15 mouse cellular contexts compared by ENCODE assay signal in the genomic region with DNA sequence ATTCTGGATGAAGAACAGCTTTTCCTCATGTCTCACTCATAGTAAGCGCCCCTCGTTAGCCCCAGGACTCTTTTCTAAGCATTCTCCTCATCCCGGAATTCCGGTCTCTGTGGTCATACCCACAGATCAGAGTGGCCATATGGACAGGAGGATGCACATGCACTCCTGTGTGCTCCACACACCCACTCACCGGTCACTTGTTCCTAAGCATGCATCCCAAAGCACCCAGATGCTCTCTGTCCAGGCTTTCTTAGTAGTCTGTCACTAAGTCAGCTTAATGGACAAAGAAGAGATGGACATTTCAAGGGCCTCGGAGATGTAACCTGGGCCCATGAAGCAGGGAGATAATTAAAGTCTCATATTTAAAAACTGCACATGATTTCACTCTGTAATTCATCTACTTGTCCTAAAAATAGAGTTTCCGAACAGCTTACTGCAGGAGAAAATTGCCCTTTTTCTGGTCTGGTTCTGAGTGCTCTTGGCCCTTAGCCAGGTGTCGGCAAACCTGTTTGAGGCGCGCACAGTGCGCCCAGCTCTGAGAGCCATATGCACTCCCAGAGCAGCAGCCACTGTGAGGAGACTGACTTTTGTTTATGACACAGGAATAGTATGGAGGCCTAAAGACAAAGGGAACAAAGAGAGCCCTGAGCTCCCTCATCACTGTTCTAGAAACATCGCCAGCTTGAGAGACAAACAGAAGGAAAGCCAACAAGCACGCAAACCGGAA. TPM values are rescaled to one million over a fixed set of nuclear protein-coding genes. Genes with fewer than 3 reads are reported as not detected.
DNase-seq lines count a peak whose midpoint lies in the region; ATAC-seq and TF ChIP-seq lines count a peak whose summit lies in the region.
"Had no signal": no experiment of that assay in that cellular context is flagged by ENCODE, and none has a peak within 500 bp of the region (broad histone marks: within the 10 kb centered on the region; RNA-seq: fewer than 3 reads in every experiment).

No protein-coding gene starts in this region.

- WGBS in forebrain, embryonic 16.5 days, result 67% methylated on average over 14 of the region's 14 CpGs
- WGBS in forebrain, embryonic 11.5 days, result 89% methylated on average over 14 of the region's 14 CpGs
- WGBS in lung, embryonic 14.5 days, result 64% methylated on average over 14 of the region's 14 CpGs
- 70% methylated on average over 14 of the region's 14 CpGs for WGBS in hindbrain, embryonic 15.5 days

- no peak overlapping the region for H3K27ac ChIP-seq in forebrain, embryonic 16.5 days (ENCODE audit: low read length)
- no peak overlapping the region for H3K27ac ChIP-seq in forebrain, embryonic 11.5 days (ENCODE audit: low read depth, low read length)
- H3K27ac ChIP-seq in lung, embryonic 14.5 days (ENCODE audit: low read depth), result no peak overlapping the region
- peak overlapping the region; percentile 39; the same call in 1 of the 2 replicates for H3K27ac ChIP-seq in hindbrain, embryonic 15.5 days (replicated peaks)
- H3K27ac ChIP-seq: embryonic facial prominence, embryonic 15.5 days had no signal

- H3K4me2 ChIP-seq in forebrain, embryonic 16.5 days (ENCODE audit: low read length), result no peak overlapping the region
- no peak overlapping the region for H3K4me2 ChIP-seq in forebrain, embryonic 11.5 days (ENCODE audit: low read depth, low read length, severe bottlenecking)
- no peak overlapping the region for H3K4me2 ChIP-seq in lung, embryonic 14.5 days
- H3K4me2 ChIP-seq in hindbrain, embryonic 15.5 days, result no peak overlapping the region
- H3K4me2 ChIP-seq: embryonic facial prominence, embryonic 15.5 days had no signal

- no peak overlapping the region for H3K9ac ChIP-seq in forebrain, embryonic 16.5 days (replicated peaks; ENCODE audit: low read depth, low read length)
- H3K9ac ChIP-seq in forebrain, embryonic 11.5 days (ENCODE audit: low read length), result no peak overlapping the region
- no peak overlapping the region for H3K9ac ChIP-seq in lung, embryonic 14.5 days
- H3K9ac ChIP-seq in hindbrain, embryonic 15.5 days, result no peak overlapping the region
- H3K9ac ChIP-seq: embryonic facial prominence, embryonic 15.5 days had no signal

- H3K27me3 ChIP-seq in forebrain, embryonic 16.5 days (replicated peaks; ENCODE audit: control insufficient read depth, insufficient read depth, low read length), result no peaks in the 10 kb centered on the region
- H3K27me3 ChIP-seq in forebrain, embryonic 11.5 days (ENCODE audit: control insufficient read depth, insufficient read depth, low read length), result no peaks in the 10 kb centered on the region
- H3K27me3 ChIP-seq in lung, embryonic 14.5 days (ENCODE audit: insufficient read depth, low read length), result no peaks in the 10 kb centered on the region
- no peaks in the 10 kb centered on the region for H3K27me3 ChIP-seq in hindbrain, embryonic 15.5 days
- H3K27me3 ChIP-seq: embryonic facial prominence, embryonic 15.5 days had no signal

- no peak for TF ChIP-seq CTCF in lung, embryonic 14.5 days (IDR thresholded peaks at IDR 0.05; ENCODE audit: low read depth)

- DNase-seq in forebrain, embryonic 11.5 days (ENCODE audit: low spot score), result no peak
- peak; percentile 65 for DNase-seq in lung, embryonic 14.5 days
- DNase-seq in lung, adult 18-20 months, result no peak
- peak; percentile 69 for DNase-seq in cerebellum, adult 11-12 months
- no peak for DNase-seq in heart, postnatal 10 days
- DNase-seq in embryo, embryonic 11 days, result no peak
- DNase-seq: adrenal gland, postnatal 25 days; liver; lung, postnatal 10 days; thymus, adult 18-20 months had no signal

- intact Hi-C loops in heart, postnatal 10 days (cut with DNase I), result no loop called here

- no peak overlapping the region for H3K4me3 ChIP-seq in forebrain, embryonic 16.5 days (replicated peaks; ENCODE audit: low read length)
- no peak overlapping the region for H3K4me3 ChIP-seq in forebrain, embryonic 11.5 days (ENCODE audit: low read depth, low read length)
- H3K4me3 ChIP-seq in lung, embryonic 14.5 days (ENCODE audit: low read depth, low read length), result no peak overlapping the region
- no peak overlapping the region for H3K4me3 ChIP-seq in hindbrain, embryonic 15.5 days
- H3K4me3 ChIP-seq: embryonic facial prominence, embryonic 15.5 days had no signal

- ATAC-seq in forebrain, embryonic 16.5 days, result peak; percentile 28; the same call in 1 of the 2 replicates
- no peak for ATAC-seq in forebrain, embryonic 11.5 days (replicated peaks; ENCODE audit: low FRiP score)
- no peak; the same call in 1 of the 2 replicates for ATAC-seq in lung, embryonic 14.5 days (ENCODE audit: insufficient read depth)
- no peak for ATAC-seq in hindbrain, embryonic 15.5 days (ENCODE audit: low FRiP score, low read depth)
- ATAC-seq: midbrain, embryonic 16.5 days had no signal

- no peaks in the 10 kb centered on the region for H3K9me3 ChIP-seq in forebrain, embryonic 16.5 days (ENCODE audit: control insufficient read depth, low read length)
- H3K9me3 ChIP-seq in forebrain, embryonic 11.5 days (ENCODE audit: control insufficient read depth, low read length), result no peaks in the 10 kb centered on the region
- H3K9me3 ChIP-seq in lung, embryonic 14.5 days (ENCODE audit: low read depth, low read length), result no peaks in the 10 kb centered on the region
- no peaks in the 10 kb centered on the region for H3K9me3 ChIP-seq in hindbrain, embryonic 15.5 days
- H3K9me3 ChIP-seq: embryonic facial prominence, embryonic 15.5 days had no signal

- H3K4me1 ChIP-seq in forebrain, embryonic 16.5 days (replicated peaks; ENCODE audit: control insufficient read depth, insufficient read depth, low read length), result 0 out of 2 replicates have a peak, but pooled peaks cover 8% of the 10 kb centered on the region
- no peaks in the 10 kb centered on the region for H3K4me1 ChIP-seq in forebrain, embryonic 11.5 days (replicated peaks; ENCODE audit: control insufficient read depth, insufficient read depth, low read length)
- H3K4me1 ChIP-seq in lung, embryonic 14.5 days (ENCODE audit: insufficient read depth), result no peaks in the 10 kb centered on the region
- peaks cover 6% of the 10 kb centered on the region for H3K4me1 ChIP-seq in hindbrain, embryonic 15.5 days (replicated peaks)
- H3K4me1 ChIP-seq: embryonic facial prominence, embryonic 15.5 days had no signal

- no peaks in the 10 kb centered on the region for H3K36me3 ChIP-seq in forebrain, embryonic 16.5 days (ENCODE audit: control insufficient read depth, insufficient read depth)
- no peaks in the 10 kb centered on the region for H3K36me3 ChIP-seq in forebrain, embryonic 11.5 days (ENCODE audit: control insufficient read depth, insufficient read depth, low read length)
- H3K36me3 ChIP-seq in lung, embryonic 14.5 days (ENCODE audit: insufficient read depth), result no peaks in the 10 kb centered on the region
- H3K36me3 ChIP-seq in hindbrain, embryonic 15.5 days, result no peaks in the 10 kb centered on the region
- H3K36me3 ChIP-seq: embryonic facial prominence, embryonic 15.5 days had no signal

RNA-seq across cellular contexts. Expression of gene Rtn1, which starts 19.3 kb away (rescaled TPM):
- 2,125 and 2,513 TPM in 2 replicates for polyA plus RNA-seq in forebrain, embryonic 16.5 days (2015; fragmentation: Nextera tagmentation; extraction: Ambion mirVana)
- polyA plus RNA-seq in forebrain, embryonic 11.5 days (2014; fragmentation: Nextera tagmentation; extraction: Ambion mirVana), result 235 and 273 TPM in 2 replicates
- 9.4 and 9.8 TPM in 2 replicates for polyA plus RNA-seq in lung, embryonic 14.5 days (2014; fragmentation: Nextera tagmentation; extraction: Ambion mirVana)
- polyA plus RNA-seq in hindbrain, embryonic 15.5 days (2015; fragmentation: Nextera tagmentation; extraction: Ambion mirVana), result 2,935 and 3,200 TPM in 2 replicates
- 10 to 100 TPM; 12.4 TPM for total RNA-seq in heart, postnatal 10 days (2021)
- total RNA-seq: common myeloid progenitor, adult 5-6 weeks had no signal

RNA-seq across cellular contexts. Expression of gene Lrrc9, which starts 52.1 kb away (rescaled TPM):
- 3.4 and 3.9 TPM in 2 replicates for polyA plus RNA-seq in forebrain, embryonic 16.5 days (2015; fragmentation: Nextera tagmentation; extraction: Ambion mirVana)
- polyA plus RNA-seq in forebrain, embryonic 11.5 days (2014; fragmentation: Nextera tagmentation; extraction: Ambion mirVana), result 2.6 and 2.8 TPM in 2 replicates
- polyA plus RNA-seq in lung, embryonic 14.5 days (2014; fragmentation: Nextera tagmentation; extraction: Ambion mirVana), result 0.29 and 0.87 TPM in 2 replicates
- 3.2 and 3.8 TPM in 2 replicates for polyA plus RNA-seq in hindbrain, embryonic 15.5 days (2015; fragmentation: Nextera tagmentation; extraction: Ambion mirVana)
- total RNA-seq in heart, postnatal 10 days (2021), result under 1 TPM; 0.41 to 0.47 TPM

Comparison
In these comparisons a context has a peak if more than half of its experiments do, and no peak if none do; other contexts are left out.
1. DNase-seq: peak in lung, embryonic 14.5 days (single experiment) and cerebellum, adult 11-12 months (single experiment); none in forebrain, embryonic 11.5 days (single experiment), lung, adult 18-20 months (0 of 2), heart, postnatal 10 days (0 of 2) and embryo, embryonic 11 days (single experiment).
2. RNA of gene Rtn1, which starts 19.3 kb away (polyA plus RNA-seq): 2,935 to 3,200 TPM in hindbrain, embryonic 15.5 days, 2,125 to 2,513 TPM in forebrain, embryonic 16.5 days and 235 to 273 TPM in forebrain, embryonic 11.5 days; 9.4 to 9.8 TPM in lung, embryonic 14.5 days; every median in the first group is over 10 times any median in the second.